Mouse (Mus musculus) bone marrow macrophage, adult 2 months (primary cell): ENCODE measurements around the gene Nanos2.

Experiments used
- CTCF ChIP-seq: IDR thresholded peaks from 2 replicates; pipeline ENCODE4 v1.5.1; 2012; ENCODE audit warnings: low read depth, mild to moderate bottlenecking, low read length, moderate library complexity
- POLR2A ChIP-seq: IDR thresholded peaks from 2 replicates; pipeline ENCODE4 v1.6.1; 2012; ENCODE audit warnings: mild to moderate bottlenecking, low read depth, low read length, borderline replicate concordance

DNA sequence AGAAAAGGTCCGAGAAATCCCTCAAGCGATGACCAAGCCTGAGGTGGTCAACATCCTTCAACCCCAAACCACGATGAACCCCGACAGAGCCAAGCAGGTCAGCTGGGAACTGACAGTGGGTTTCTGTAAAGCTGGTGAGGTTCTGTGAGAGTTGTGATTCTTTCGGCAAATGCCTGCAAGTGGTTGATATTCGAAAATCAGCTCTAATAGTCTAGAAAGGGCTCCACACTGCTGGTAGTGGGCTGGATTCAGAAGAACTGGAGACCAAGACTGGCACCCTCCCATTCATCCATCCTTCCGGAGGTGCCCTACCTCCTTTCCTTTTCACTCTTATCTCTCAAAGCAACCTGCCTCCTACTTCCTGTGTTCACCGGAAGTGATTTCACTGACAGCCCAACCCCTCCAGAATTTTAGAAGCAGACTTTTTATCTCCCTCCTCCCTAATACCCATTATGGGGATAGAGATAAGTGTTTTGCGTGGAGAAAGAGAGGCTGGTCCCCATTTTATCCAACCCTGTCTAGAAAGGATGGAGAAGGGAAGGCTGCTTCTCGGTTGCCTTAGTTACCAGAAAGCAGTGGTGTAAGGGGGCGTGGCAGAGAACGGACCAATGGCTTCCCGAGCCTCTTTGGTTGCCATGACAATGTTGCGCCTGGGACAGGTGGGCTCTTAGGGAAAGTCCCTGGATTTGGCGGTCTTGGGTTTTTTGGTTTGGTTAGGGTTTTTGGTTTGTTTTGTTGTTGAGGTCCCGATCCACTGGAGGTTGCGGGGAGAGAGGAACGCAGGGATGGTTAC lies 36.5 kb upstream of the Nanos2 start:
- TF ChIP-seq CTCF, result no peak
- no peak for TF ChIP-seq POLR2A
